Mouse (Mus musculus) adrenal gland, adult 8-10 months (tissue): Measurements from ENCODE around the gene Slc24a4. TPM values are rescaled to one million over a fixed set of nuclear protein-coding genes. Genes with fewer than 3 reads are reported as not detected.
"Not testable (repeated sequence)": the region's sequence is repeated elsewhere in the genome, so short reads cannot be mapped to it uniquely, and the experiment has no call there.

Source experiments
- DNase-seq: peaks from one replicate; pipeline ENCODE4 v3.0.0; 2022
- total RNA-seq, 4 experiments: library from RNA; stranded (reverse); gene quantifications; 2 replicates each; pipeline ENCODE4 v1.2.4; 2022

Gene Slc24a4
- total RNA-seq, 4 experiments from 2014 or later, result 0.86 to 1.7 (median 1.3) TPM

DNA sequence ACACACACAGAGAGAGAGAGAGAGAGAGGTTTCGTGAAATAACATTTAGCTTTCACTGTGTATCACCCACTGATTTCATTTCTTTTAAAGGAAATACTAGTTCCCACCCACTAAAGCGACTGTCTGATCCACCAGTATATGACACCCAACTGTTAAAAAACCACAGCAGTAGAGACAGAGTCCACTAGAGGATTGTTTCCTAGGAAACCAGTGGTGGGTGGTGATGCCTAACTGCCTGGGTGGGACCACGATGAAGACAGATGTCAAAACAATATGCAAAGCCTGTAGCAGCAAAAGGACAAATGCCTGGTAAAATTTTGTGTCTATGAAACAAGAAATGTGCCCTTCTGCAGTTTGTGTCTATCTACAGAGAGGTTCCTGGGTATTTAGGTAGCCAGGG is 122.5 kb downstream of the Slc24a4 start:
- no peak for DNase-seq

DNA sequence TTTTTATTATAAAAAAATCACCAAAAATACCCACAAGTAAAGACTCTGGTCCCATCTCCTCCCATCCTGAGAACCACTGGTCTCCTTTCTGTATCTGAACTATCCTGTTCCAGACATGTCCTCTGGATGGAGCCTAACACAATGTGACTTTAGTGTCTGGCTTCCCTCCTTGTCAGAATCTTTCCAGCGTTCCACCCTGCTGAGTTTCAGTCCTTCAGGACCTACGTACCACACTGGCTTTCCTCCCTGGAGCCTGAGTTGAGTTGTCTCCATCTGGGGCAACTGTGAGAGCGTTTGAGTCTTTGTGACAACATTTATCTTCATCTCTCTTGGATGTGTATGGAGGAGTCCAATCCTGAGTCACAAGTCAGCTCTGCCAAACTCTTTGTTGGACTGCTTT is 123.5 kb downstream of the Slc24a4 start:
- no peak for DNase-seq

DNA sequence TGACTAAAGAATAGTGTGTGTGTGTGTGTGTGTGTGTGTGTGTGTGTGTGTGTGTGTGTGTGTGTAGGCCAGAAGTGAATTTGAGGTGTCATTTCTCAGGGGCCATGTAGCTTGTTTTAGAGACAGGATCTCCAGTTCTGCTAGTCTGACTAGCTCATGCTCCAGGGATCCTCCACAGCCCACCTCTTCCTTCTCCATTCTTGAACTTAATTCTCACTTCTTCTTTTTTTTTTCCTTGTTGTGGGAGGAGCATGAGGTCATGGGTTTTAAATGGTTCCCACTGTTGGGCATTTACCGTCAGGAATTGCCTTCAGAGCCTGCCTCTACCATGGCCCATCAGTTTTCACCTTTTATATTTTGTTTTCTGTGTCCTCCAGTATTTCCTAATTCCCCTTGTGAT is 124.0 kb downstream of the Slc24a4 start:
- DNase-seq, result no peak

DNA sequence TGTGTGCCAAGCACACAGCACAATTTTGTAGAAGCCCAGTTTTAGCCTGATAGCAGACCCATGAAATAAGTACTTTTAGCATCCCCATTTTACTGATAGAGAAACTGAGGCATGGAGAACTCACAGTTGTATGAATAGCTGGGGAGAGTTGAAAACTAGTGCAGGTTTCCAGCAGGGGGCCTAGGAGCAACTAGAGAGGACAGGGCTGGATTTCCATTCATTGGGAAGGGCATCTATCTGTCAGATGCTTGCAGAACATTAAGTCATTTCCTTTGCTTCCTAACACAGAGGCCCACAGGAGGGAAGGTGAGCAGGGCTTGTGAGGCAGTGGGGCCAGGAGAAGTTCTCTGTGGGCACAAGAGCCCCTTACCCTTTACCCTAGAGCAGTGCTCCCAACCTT is 126.5 kb downstream of the Slc24a4 start:
- no peak for DNase-seq

DNA sequence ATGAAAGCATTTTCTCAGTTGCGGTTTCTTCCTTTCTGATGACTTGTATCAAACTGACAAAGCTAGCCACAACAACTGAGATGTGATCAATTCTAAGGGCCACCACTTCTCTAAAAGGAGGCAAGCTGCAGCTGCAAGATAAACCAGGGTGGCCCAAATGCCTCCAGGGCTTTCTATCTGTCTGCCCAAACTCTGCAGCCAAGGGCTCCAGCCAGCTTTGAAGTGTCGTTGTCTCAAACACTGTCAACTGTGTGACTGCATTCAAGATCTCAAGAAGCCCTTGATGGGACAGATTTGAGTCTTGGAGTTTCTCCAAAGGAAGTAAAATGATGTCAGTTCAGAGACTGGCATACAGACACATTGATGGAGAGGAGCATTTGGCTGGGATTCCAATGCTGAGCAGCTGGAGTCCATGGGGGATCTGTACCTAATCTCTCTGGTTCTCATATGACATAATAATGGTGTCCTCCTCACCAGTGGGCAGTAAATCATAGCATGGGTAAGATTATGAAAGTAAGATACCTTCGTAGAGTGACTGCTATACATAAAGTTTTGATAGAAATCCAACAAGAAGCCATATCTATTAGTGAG is 130.1 kb downstream of the Slc24a4 start:
- DNase-seq, result no peak

DNA sequence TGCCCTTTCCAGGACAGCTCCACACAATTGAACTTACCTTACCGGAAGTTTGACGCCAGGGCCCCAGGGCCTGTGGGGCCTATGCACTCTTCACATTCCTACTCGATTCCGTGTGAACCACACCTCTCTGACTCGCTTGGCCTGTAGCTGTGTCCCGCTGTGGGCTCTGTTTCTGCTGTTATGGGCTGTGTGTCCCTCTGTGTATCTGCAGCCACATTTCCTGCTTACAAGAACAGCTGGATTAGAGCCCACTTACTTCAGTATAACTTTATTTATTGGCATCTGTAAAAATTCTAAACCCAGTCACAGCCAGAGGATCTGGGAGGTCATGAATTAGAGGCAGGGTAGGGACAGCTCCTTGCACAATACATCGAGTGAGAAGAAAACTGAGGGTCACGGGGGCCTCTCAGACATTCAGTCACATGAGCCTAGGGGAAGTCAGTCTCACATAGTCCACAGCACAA is 133.4 kb downstream of the Slc24a4 start:
- DNase-seq, result no peak

DNA sequence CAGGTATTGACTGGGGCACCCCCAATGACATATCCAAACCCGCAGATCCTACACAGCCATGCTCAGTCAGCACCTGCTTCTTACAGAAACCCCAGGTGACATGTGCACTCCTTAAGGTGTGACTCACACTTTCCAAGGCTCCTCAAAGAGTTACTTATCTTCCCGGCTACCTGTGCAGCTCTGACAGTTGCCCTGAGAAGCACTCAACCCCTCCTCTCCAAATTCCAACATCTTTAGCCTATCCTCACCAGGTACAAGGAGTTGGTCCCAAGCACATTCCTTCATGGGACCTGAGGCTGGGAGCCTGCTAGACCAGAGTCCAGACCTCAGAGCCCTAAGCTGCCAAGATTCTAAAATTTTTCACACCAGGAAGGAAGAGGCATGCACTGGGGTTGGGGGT is 134.3 kb downstream of the Slc24a4 start:
- DNase-seq, result no peak

DNA sequence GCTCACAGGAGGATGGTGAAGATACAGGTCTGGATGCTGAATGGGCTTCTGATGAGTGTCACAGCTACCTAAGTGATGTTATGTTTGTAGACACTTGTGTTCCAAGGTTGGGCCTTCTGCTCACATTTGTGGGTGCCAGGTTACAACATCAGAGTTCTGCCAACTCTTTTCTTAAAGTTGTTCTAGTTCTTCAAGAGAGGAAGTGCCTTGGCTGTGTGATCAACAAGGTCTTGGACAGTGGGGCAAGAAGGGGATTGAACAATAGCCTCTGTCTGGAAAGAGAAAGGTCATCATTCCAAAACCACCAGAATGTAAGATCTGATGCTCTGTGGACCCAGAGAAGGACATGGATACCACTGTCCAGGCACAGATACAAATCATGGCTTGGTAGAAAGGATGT is 134.7 kb downstream of the Slc24a4 start:
- DNase-seq, result no peak

DNA sequence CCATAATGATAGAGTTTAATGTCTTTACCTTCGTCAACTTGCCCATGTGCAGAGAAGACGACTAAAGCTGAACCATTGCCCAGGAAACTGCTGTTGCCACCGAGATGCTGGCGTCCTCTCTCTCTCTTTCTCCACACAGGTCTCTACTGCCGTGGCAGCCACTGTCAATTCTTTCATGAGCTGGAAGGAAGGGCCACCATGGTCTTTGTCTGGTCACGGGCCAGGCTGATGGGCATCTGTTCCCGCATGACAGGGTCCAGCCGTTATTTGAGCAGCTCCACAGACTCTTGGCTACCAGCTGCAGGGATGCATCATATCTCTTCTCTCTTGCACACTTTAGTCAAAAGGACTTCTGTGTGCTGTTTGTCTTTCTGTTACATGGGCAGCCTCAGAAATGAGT is 137.9 kb downstream of the Slc24a4 start:
- no peak for DNase-seq

DNA sequence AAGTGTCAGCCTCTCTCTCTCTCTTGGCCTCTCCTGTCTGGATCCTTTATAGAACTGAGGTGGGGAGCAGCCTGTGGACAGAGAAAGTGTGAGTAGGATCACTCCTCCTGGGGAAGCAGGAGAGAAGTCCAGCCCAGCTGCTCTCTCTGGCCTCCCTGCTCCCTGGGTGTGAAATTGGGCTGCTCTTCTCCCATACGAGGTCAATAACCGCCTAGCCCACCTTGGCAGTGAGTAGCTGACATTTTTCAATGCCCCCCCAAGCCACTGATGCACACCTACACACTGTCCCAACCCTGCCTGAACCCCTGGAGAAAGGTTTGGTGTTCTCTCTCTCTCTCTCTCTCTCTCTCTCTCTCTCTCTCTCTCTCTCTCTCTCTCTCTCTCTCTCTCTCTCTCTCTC is 140.6 kb downstream of the Slc24a4 start:
- DNase-seq, result no peak

DNA sequence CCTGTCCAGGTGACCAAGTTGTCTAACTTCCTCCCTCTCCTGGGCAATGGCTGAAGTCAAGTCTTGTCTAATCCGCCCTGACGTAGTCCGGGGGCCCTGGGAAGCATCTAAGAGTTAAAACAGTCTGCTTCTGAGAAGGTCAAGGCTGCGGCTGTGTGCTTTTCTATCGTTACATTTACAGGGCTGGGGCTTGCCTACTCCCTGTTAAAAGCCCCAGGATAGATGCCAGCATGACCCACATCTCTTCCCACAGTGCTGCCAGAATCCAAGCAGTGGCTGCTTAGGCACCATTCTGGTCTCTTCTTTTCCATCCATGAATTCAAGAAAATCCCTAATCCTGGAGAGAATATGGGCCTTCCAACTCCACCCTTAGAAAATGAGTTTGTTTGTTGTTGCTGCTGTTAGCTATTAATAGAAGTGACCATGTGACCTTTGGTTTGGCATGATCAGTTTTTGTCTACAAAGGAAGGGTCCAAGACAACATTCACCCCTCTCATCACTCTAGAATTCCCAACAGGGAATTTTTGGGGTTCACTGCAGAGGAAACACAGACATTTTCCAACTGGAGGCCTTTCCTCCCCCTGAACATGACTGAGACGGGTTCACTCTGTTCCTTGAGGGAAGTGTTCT is 142.4 kb downstream of the Slc24a4 start:
- DNase-seq, result no peak

DNA sequence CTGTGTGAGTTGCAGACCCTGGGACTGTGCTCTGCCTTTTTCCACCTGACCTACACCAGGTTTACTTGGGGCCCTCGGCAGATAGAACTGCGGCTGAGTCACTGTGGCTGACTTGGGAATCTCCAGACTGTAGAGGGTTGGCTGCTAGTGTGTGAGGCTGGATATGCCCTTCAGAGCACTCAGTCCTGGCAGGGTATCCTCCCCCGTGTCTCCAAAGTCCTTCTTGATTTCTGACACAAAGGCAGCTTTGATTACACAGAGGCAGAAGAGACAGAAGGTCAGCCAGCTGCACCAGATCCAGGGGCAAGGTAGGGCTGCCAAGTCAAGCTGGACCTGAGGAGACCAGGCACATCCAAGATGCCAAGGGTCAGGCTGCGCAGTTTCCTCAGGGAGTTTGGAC is 142.9 kb downstream of the Slc24a4 start:
- peak; percentile 65 for DNase-seq

DNA sequence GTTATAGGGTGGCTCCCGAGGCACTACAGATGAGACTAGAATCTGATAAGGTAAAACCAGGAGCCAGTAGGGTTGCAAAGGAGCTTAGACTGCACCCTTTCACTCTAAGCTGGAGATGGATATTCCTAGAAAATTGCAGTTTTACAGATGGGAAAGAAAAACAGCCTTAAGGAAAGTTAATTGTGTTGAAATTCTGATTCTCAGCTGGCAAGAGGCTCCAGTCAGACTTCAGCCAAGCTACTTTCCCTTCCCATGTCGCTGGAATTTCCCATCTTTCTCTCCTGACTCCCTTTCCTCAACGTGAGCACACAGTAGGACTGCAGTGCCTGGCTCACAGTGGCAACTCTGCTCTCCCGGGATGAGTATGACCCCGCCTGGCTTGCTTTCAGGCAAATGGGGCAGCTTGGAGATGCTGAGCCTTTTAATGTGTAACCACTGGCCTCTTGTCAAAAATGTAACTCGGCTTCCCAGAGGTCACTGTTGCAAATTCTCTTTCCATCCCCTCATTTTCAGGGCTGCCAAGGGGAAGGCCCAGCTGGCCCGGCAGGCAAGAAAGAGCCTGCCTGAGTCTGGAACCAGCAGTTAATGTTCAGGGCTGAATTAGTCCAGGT is 147.4 kb downstream of the Slc24a4 start:
- DNase-seq, result no peak

DNA sequence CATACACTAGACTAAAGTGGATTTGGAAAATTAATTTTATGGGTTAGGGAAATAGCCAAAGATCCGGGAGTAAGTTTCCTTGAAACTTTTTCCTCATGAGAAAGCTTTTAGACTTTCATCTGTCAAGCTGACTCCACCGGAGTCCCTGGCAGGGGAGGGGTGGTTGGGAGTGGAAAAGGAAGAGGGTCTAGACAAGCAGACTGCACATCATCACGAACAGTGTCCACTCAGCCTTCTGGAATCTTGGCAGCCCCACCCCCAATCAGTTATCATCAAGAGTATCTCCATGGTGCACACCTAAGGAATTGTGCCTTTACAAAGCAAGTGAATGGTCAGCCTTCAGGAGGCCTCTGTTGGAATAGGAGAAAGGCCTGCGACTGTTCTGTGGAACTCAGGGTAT is 151.8 kb downstream of the Slc24a4 start:
- DNase-seq, result not testable (repeated sequence)

DNA sequence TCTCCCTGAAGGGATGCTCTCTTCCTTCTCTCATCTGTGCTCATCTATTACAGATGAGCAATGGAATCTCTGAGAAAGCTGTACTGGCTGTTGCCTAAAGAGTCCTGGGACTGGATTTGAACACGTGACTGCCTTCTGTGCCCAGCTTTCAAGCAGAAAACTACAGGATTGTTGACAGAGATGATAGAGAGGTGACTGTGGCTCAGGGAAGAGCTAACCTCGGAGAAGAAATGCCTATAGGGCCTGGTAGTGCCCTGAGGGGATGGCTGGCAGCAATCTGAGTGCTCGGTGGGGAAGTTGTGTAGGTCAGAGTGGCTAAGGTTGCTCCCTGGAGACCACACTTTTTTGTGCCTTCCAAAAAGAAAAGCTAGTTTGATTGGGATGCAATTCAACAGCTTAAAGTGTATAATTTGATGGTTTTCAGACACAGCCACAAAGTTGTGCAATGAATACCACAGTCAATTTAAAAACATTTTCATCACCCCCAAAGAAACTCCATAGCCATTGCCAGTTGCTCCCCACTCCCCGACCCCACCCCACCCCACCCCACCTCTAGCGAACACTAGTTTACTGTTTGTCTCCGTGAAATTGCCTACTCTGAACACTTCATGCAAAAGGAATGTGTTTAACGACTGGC is 152.5 kb downstream of the Slc24a4 start:
- no peak for DNase-seq

DNA sequence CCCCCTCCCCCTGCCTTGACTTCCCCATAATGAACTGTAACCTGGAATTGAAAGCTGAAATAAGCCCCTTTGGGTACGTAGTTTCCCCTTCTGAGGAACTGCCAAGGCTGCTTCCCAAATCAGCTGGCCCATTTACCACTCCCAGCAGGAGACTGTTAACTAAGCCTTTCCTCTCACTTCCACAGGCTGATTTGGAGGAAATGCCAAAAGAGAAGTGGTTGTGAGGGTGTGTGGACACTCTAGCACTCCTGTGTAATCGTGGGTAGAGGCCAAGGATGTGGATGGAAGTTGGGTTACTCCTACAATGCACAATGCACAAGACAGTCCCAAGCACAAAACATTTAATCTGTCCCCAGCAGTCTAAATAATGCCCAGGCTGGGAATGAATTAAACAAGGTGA is 153.6 kb downstream of the Slc24a4 start:
- DNase-seq, result no peak

DNA sequence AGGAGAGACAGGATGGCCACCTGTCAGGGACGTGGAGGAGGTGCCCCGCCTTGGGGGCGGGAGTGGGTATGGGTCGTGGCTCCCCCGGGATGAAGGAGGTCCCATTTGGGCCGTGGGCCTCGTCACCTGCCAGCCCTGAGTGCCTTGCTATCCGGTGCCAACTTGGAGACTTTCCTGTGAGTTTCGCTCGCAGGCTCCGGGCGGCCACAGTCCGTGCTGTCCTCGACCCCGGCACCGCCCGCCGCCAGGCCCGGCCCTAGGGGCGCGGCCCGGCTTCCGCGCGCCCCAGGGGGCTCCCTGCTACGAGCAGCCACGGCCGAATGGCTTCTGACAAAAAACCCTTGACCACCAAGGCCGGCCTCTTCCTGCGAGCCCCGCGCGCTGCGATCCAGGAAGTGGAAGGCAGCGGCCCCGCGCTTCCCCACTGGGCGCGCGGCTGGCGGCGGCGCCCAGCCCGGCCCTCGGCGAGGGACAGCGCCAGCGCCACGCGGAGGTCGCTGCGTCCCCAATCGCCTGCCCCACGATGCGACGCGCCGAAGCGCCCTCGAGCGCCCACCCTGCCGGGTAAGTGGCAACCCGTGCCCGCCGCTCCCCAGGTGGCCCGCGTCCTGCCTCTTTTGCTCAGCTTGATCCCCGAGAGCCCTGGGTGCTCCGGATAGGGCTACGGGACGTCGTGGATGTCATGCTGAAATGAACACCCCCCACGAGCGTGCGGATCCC is 154.4 kb downstream of the Slc24a4 start, which contains the start of gene Rin3:
Gene Rin3, plus strand, starts transcription at position 286 of the 720 bp plus-strand sequence.
- peak; percentile 47 for DNase-seq

DNA sequence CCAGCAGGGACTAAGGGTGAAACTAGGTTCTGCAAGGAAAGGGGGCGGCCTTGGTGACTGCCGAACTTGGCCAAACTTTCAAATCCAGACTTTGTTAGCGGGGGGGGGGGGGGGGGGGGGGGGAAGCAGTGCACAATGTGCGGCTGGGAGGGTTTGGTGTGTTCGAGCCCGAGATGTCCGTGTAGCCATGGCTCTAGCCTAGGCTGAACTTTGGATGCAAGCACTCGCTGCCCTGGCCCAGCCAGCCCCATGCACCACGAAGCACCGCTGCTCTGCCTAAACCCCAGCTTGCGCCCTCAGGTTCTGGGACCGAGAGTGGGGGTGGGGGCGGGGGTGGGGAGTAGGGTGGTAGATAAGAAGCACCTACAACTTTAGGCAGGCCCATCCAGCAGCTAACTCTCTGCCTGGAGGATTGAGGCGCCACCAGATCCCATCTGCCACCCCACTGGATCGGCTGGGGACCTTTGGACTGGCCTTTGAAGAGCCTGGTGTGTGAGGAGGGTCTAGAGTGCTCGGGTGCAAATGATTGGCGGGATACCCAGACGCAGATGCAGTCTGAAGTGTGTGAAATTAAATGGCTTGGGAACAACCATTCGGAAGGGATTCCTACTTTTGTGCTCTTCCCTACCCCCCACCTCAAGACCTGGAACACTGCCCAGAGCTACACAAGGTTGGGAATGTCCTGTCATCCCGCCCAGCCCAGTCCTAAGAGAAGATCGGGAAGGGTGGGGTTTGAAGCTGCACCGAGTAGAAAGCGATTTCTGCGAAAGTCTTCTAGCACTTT is 155.1 kb downstream of the Slc24a4 start:
- DNase-seq, result peak; percentile 69

DNA sequence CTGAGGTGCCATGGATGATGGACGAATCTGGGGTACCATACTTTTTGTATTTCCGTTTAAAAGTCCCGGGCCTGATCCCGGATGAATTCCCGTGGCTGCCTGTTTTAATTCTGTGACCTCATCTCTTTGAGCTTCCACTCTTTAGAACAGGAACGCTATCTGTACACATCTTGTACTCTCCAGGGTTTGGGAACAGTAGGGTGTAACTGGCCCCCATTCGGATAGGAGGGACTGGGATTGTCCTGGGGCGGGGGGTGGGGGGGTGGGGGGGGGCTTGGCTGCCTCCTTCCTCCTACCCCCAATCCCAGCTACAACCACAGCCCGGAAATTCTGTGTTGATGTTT is 155.7 kb downstream of the Slc24a4 start:
- DNase-seq, result no peak

DNA sequence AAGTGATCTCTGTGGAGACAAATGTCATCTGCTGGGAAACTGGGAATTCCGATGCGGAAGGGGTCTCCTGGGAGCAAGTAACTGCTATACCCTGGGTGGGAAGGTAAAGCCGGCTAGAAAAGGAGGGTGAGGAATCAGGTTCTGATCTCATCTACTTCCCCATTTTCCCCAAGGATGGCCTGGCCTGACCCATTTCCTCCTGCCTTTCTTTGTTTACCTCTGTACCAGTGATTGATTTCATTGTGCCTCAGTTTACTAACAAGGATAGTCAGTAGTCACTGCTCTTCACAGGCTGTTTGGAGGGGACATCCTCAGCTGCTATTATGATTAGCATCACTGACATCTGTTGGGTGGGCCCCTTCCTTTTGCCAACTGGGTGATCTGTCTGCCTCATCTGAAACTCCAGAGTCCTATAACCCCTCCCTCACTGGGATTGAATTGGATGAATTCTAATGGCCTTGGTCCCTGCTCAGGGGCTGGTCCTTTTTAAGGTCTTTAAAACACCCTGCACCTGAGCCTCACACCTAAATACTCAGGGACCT is 156.2 kb downstream of the Slc24a4 start:
- DNase-seq, result no peak

DNA sequence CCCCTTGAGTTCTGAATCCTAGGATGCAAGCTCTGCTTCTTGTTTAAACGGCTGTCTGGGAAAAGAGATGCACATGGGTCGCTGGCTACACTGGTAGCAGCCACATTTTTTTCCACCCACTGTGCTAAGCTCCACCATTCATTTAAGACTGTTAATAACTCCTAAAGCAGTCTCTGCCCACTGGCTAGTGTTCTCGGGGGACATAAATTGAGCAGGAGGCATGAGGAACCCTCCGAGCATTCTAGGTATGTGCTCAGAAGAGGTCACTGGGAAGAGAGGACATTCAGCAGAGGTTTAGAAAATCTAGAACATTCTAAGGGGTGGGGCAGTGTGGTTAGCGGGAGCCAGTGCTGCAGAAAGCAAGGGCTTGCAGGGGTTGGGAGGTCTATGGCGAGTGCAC is 156.8 kb downstream of the Slc24a4 start:
- DNase-seq, result no peak

DNA sequence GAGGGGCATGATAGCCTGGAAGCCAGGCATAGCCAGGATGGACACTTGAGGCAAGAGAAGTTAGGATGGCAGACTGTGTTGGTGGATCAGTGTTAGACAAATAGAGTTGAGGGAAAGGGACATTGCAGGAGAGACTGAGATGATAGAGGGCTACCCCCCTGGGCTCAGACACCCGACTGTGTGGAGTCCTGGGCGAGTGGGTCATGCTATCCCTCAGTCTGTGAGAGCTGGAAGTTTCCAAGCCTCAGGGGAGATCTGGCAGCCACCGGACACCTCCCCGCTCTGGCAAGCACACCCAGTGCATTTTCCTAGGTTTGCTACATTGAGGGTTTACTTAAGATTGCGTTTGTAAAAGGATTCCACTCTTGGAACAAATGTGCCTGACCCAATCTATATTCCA is 157.2 kb downstream of the Slc24a4 start:
- no peak for DNase-seq
